Mouse (Mus musculus) stomach, postnatal 0 days (tissue): ENCODE measurements around the gene Nptx1.

Experiments used
- CTCF ChIP-seq: IDR thresholded peaks from 2 replicates; pipeline ENCODE4 v1.5.1; 2016; ENCODE audit warnings: antibody characterized with exemption, low read depth, mild to moderate bottlenecking, moderate library complexity
- EP300 ChIP-seq: optimal IDR thresholded peaks from 2 replicates; pipeline ENCODE3; 2016; ENCODE audit warnings: antibody characterized with exemption

DNA sequence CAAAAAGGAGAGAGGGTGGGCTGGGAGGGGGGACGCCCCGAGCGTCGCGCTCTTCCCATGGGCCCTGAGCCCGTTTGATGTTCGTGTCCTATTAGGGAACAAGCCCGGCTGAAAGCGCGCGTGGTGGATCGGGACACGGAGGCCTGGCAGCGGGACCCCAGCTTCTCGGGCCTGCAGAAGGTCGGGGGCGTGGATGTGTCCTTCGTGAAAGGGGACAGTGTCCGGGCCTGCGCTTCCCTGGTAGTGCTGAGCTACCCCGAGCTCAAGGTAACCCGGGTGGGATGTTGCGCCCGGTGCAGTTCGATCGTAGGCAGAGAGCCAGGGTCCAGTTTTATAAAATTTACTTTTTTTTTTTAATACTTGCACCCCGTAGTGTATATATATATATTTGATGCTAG lies 55.9 kb downstream of the Nptx1 start:
- TF ChIP-seq CTCF (no peak), EP300 (no peak)
